Mouse (Mus musculus) liver, postnatal 0 days (tissue): Measurements from ENCODE around the gene Foxk1. TPM values are rescaled to one million over a fixed set of nuclear protein-coding genes. Genes with fewer than 3 reads are reported as not detected.
A peak's percentile ranks its signal among the peaks of the same experiment; 100 is the strongest.

Experiments used
- ATAC-seq: fragments of 200-750 bp; cut with Nextera tagmentation; 2 replicates; pipeline ENCODE4 v1.8.0; 2017; ENCODE audit warnings: mild to moderate bottlenecking, moderate library complexity
- DNase-seq: peaks from one replicate; pipeline ENCODE4 v3.0.0-alpha.2; 2016
- H3K27ac ChIP-seq: fragments of 300-500 bp; sonication (generic); 2 replicates; pipeline ENCODE4 v1.5.1; 2014; ENCODE audit warnings: antibody characterized with exemption, moderate library complexity, mild to moderate bottlenecking, low read depth
- H3K27me3 ChIP-seq: fragments of 300-500 bp; sonication (generic); 2 replicates; pipeline ENCODE4 v1.6.1; 2014; ENCODE audit warnings: low read length, control low read depth, mixed read lengths; ENCODE audit not compliant: insufficient read depth
- H3K36me3 ChIP-seq: fragments of 300-500 bp; sonication (generic); replicated peaks from 2 replicates; pipeline ENCODE4 v1.6.1; 2014; ENCODE audit warnings: mild to moderate bottlenecking, control low read depth, low read length, moderate library complexity, mixed read lengths; ENCODE audit not compliant: insufficient read depth
- H3K4me1 ChIP-seq: fragments of 300-500 bp; sonication (generic); 2 replicates; pipeline ENCODE4 v1.6.1; 2014; ENCODE audit warnings: antibody characterized with exemption, mild to moderate bottlenecking, control low read depth; ENCODE audit not compliant: insufficient read depth
- H3K4me2 ChIP-seq: fragments of 300-500 bp; sonication (generic); 2 replicates; pipeline ENCODE4 v1.6.1; 2014; ENCODE audit warnings: low read depth, mild to moderate bottlenecking, low read length, moderate library complexity, mixed read lengths
- H3K4me3 ChIP-seq: fragments of 300-500 bp; sonication (generic); 2 replicates; pipeline ENCODE4 v1.5.1; 2014; ENCODE audit warnings: low read depth, low read length
- H3K9ac ChIP-seq: fragments of 300-500 bp; sonication (generic); replicated peaks from 2 replicates; pipeline ENCODE4 v1.6.1; 2014; ENCODE audit warnings: mild to moderate bottlenecking, moderate library complexity
- H3K9me3 ChIP-seq: fragments of 300-500 bp; sonication (generic); 2 replicates; pipeline ENCODE4 v1.6.1; 2016; ENCODE audit warnings: mild to moderate bottlenecking, control low read depth, low read length, mixed read lengths
- CTCF ChIP-seq: sonication (generic); IDR thresholded peaks from 2 replicates; pipeline ENCODE4 v1.5.1; 2016; ENCODE audit warnings: antibody characterized with exemption, low read depth
- EP300 ChIP-seq: IDR thresholded peaks from 2 replicates; pipeline ENCODE4 v1.6.1; 2016; ENCODE audit warnings: antibody characterized with exemption, low read depth, mild to moderate bottlenecking
- WGBS: fragments of 180-500 bp; shearing (Covaris S2); extraction: QIAGEN DNeasy Blood & Tissue Kit; methylation state at CpG from one replicate; pipeline ENCODE4 v1.1.7; 2014; ENCODE audit not compliant: insufficient replicate concordance; 5-methylcytosine and 5-hydroxymethylcytosine counted together
- polyA plus RNA-seq: library from polyadenylated mRNA; unstranded; fragments of >200 nt; fragmentation: Nextera tagmentation; extraction: Ambion mirVana; gene quantifications from 2 replicates; pipeline ENCODE4 v1.2.1, GENCODE M21; 2015

Gene Foxk1
- polyA plus RNA-seq, 1 experiment from 2014 or later = 1.7 TPM

GRCm38 (mm10) chr5:142450846-142451245 lies 49.5 kb downstream of the Foxk1 start:
- peaks cover 4% of the 10 kb centered on the region; the same call in 1 of the 2 replicates for H3K4me1 ChIP-seq
- H3K9me3 ChIP-seq = no peaks in the 10 kb centered on the region
- no peak overlapping the region for H3K27ac ChIP-seq
- WGBS = 87% methylated on average over 9 of the region's 9 CpGs
- H3K36me3 ChIP-seq = peaks cover 53% of the 10 kb centered on the region
- H3K27me3 ChIP-seq = no peaks in the 10 kb centered on the region
- ATAC-seq = no peak
- no peak for DNase-seq
- no peak for TF ChIP-seq EP300
- no peak for TF ChIP-seq CTCF
- no peak overlapping the region for H3K4me3 ChIP-seq
- H3K9ac ChIP-seq = no peak overlapping the region
- H3K4me2 ChIP-seq = no peak overlapping the region

DNA sequence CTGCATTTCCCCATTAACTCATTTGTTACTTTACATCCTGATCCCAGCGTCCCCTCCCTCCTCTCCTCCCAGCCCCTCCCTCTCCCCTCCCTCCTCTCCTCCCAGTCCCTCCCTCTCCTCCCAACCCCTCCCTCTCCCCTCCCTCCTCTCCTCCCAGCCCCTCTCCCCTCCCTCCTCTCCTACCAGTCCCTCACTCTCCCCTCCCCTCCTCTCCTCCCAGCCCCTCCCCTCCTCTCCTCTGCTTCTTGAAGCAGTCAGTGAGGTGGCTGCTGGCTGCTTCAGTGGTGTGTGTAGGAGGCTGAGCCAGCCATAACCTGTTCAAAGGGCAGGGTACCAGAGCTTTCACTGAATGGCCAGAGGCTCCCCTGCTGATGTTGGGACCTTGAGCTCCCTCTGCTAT lies 50.5 kb downstream of the Foxk1 start:
- Histone ChIP-seq H3K4me3 (no peak overlapping the region), H3K9ac (no peak overlapping the region), H3K27me3 (no peaks in the 10 kb centered on the region), H3K4me2 (no peak overlapping the region), H3K36me3 (peaks cover 61% of the 10 kb centered on the region), H3K27ac (no peak overlapping the region), H3K9me3 (no peaks in the 10 kb centered on the region), H3K4me1 (peaks cover 4% of the 10 kb centered on the region; the same call in 1 of the 2 replicates)
- TF ChIP-seq CTCF (no peak), EP300 (no peak)
- ATAC-seq = no peak
- DNase-seq = peak; percentile 39
- WGBS = 45% methylated on average over 1 of the region's 1 CpGs

- Histone ChIP-seq H3K9me3 (no peaks in the 10 kb centered on the region), H3K9ac (no peak overlapping the region), H3K4me3 (no peak overlapping the region), H3K4me1 (no peaks in the 10 kb centered on the region), H3K4me2 (no peak overlapping the region), H3K36me3 (peaks cover 76% of the 10 kb centered on the region), H3K27ac (no peak overlapping the region), H3K27me3 (no peaks in the 10 kb centered on the region)
- DNase-seq (no peak), ATAC-seq (no peak)
- no peak for TF ChIP-seq EP300
- TF ChIP-seq CTCF = no peak
- WGBS = 88% methylated on average over 13 of the region's 13 CpGs
Measured at GRCm38 (mm10) chr5:142453742-142454141, 52.4 kb downstream of the Foxk1 start.

GRCm38 (mm10) chr5:142456318-142456717 lies 55.0 kb downstream of the Foxk1 start:
- ATAC-seq = no peak
- Histone ChIP-seq H3K4me2 (no peak overlapping the region), H3K4me3 (no peak overlapping the region), H3K9ac (no peak overlapping the region), H3K36me3 (peaks cover 60% of the 10 kb centered on the region), H3K27me3 (no peaks in the 10 kb centered on the region), H3K4me1 (no peaks in the 10 kb centered on the region), H3K27ac (no peak overlapping the region), H3K9me3 (no peaks in the 10 kb centered on the region)
- DNase-seq = no peak
- TF ChIP-seq EP300 (no peak), CTCF (no peak)
- 76% methylated on average over 15 of the region's 15 CpGs for WGBS

- 0 out of 2 replicates have a peak, but pooled peaks have one; percentile 12 for ATAC-seq
- H3K9me3 ChIP-seq = no peaks in the 10 kb centered on the region
- H3K4me1 ChIP-seq = no peaks in the 10 kb centered on the region
- no peaks in the 10 kb centered on the region for H3K27me3 ChIP-seq
- H3K27ac ChIP-seq = no peak overlapping the region
- peaks cover 55% of the 10 kb centered on the region for H3K36me3 ChIP-seq
- no peak overlapping the region for H3K4me3 ChIP-seq
- H3K4me2 ChIP-seq = no peak overlapping the region
- DNase-seq = no peak
- WGBS = 56% methylated on average over 10 of the region's 10 CpGs
- no peak overlapping the region for H3K9ac ChIP-seq
- no peak for TF ChIP-seq CTCF
- TF ChIP-seq EP300 = no peak
Measured at GRCm38 (mm10) chr5:142457345-142457744, 56.0 kb downstream of the Foxk1 start.

DNA sequence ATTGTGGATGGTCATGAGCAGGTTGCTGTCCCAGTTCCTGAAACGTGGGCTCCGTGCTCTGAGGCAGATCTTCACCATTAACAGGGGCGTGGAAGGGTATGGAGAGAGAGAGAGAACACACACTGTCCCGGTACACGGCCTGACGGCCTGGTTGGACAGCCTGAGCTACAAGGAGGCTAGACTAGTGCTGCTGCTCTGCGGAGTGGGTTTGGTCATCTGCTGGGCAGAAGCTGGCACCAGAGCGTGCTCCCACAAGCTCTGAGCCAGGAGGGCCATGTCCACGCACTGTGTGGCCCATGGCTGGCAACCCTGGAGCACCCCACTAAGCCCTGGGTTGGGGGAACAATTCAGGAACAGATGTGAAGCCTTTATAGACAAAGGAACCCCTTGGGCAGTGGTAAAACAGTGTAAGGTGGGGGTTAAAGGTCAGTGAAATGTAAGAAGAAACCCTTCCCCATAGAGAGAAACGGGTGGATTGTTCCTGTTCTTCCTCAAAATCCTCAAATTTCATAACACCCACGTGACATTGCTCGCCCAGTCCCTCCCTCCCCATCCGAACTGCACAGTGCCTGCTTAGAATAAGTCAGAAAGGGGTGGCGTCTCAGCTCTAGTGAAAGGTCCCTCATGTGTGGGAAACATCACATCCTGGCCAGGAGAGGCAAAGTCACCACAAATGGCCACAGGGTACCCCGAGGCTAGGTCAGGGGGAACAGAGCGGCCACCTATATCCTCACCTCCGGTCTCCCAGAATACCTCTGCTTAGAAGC lies 57.7 kb downstream of the Foxk1 start:
- DNase-seq (no peak), ATAC-seq (no peak)
- no peak for TF ChIP-seq EP300
- TF ChIP-seq CTCF = no peak
- WGBS = 71% methylated on average over 17 of the region's 17 CpGs
- no peaks in the 10 kb centered on the region for H3K27me3 ChIP-seq
- peak overlapping the region; percentile 44; the same call in 1 of the 2 replicates for H3K27ac ChIP-seq
- peaks cover 42% of the 10 kb centered on the region for H3K36me3 ChIP-seq
- peaks cover 7% of the 10 kb centered on the region; the same call in 1 of the 2 replicates for H3K4me1 ChIP-seq
- no peak overlapping the region for H3K9ac ChIP-seq
- no peak overlapping the region for H3K4me3 ChIP-seq
- no peak overlapping the region for H3K4me2 ChIP-seq
- H3K9me3 ChIP-seq = no peaks in the 10 kb centered on the region
